Mouse (Mus musculus): ENCODE measurements at regions not wholly inside any gene's neighbourhood (a gene's known extent, or its start where the extent isn't known, plus 50 kb on each side); places are given as distances from the start of the nearest gene placed in this dataset.

GRCm38 (mm10) chr15:61308936-61309335, 386.1 kb upstream of the A1bg start:
- 91% methylated on average over 4 of the region's 4 CpGs for WGBS
- no peak overlapping the region for H3K4me2 ChIP-seq (replicated peaks)
- no peaks in the 10 kb centered on the region for H3K9me3 ChIP-seq
- ATAC-seq (ENCODE audit: insufficient number of reproducible peaks, insufficient read depth, low FRiP score, low TSS enrichment), result no peak
- H3K4me1 ChIP-seq, result no peaks in the 10 kb centered on the region
- no peak overlapping the region for H3K4me3 ChIP-seq
- H3K27me3 ChIP-seq, result no peaks in the 10 kb centered on the region
- no peak overlapping the region for H3K27ac ChIP-seq
- no peak overlapping the region for H3K9ac ChIP-seq
- H3K36me3 ChIP-seq, result no peaks in the 10 kb centered on the region

GRCm38 (mm10) chr15:61304546-61304945, 381.7 kb upstream of the A1bg start:
- no peak for ATAC-seq (ENCODE audit: insufficient number of reproducible peaks, insufficient read depth, low FRiP score, low TSS enrichment)
- H3K9ac ChIP-seq, result no peak overlapping the region
- no peak overlapping the region for H3K4me2 ChIP-seq (replicated peaks)
- no peaks in the 10 kb centered on the region for H3K36me3 ChIP-seq
- H3K4me3 ChIP-seq, result no peak overlapping the region
- H3K27me3 ChIP-seq, result no peaks in the 10 kb centered on the region
- no peaks in the 10 kb centered on the region for H3K4me1 ChIP-seq
- no peak overlapping the region for H3K27ac ChIP-seq
- WGBS, result 75% methylated on average over 3 of the region's 3 CpGs
- no peaks in the 10 kb centered on the region for H3K9me3 ChIP-seq

GRCm38 (mm10) chr15:61299796-61300195, 377.0 kb upstream of the A1bg start:
- Histone ChIP-seq H3K27me3 (no peaks in the 10 kb centered on the region), H3K9ac (no peak overlapping the region), H3K36me3 (no peaks in the 10 kb centered on the region), H3K9me3 (no peaks in the 10 kb centered on the region), H3K4me3 (no peak overlapping the region), H3K4me1 (no peaks in the 10 kb centered on the region), H3K27ac (no peak overlapping the region), H3K4me2 (replicated peaks) (no peak overlapping the region)
- no peak for ATAC-seq (ENCODE audit: insufficient number of reproducible peaks, insufficient read depth, low FRiP score, low TSS enrichment)
- 86% methylated on average over 6 of the region's 6 CpGs for WGBS

DNA sequence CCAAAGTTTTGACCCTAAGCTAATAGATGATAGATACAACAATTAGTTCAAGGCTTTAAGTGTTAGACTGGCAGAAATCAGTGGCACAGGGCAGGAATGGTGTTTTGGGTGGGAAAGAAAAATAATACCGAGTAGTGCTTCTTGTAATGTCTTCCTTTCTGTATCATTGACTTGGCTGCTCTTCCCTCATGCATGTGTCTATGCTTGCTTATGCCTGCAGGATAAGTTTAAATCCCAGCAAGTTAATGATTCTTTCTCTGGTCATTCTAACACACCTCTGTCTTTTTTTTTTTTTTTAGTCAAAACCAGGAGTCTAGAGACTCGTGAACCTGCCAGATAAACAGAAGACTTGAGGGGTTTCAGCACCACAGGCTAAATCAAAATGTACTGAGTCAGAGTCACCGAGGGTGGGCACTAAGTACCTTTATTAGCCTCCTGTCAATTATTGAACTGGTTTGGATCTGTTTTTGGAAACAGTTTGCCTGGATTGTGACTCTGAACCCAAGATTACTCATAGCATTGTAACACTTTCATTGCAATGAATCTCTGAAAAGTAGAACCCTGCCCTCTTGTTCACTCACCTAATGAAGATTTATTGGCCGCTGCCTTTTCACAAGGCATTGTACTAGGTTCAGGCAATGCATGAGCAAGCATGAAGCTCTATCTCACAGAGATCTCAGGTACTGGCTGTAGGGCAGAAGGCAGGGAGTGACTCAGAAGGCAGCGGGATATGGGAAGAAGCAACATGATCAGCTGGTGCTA, 374.8 kb upstream of the A1bg start:
- Histone ChIP-seq H3K9ac (no peak overlapping the region), H3K27ac (no peak overlapping the region), H3K27me3 (no peaks in the 10 kb centered on the region), H3K4me1 (no peaks in the 10 kb centered on the region), H3K4me2 (replicated peaks) (no peak overlapping the region), H3K36me3 (no peaks in the 10 kb centered on the region), H3K9me3 (no peaks in the 10 kb centered on the region), H3K4me3 (no peak overlapping the region)
- WGBS, result 86% methylated on average over 5 of the region's 5 CpGs
- no peak for ATAC-seq (ENCODE audit: insufficient number of reproducible peaks, insufficient read depth, low FRiP score, low TSS enrichment)

DNA sequence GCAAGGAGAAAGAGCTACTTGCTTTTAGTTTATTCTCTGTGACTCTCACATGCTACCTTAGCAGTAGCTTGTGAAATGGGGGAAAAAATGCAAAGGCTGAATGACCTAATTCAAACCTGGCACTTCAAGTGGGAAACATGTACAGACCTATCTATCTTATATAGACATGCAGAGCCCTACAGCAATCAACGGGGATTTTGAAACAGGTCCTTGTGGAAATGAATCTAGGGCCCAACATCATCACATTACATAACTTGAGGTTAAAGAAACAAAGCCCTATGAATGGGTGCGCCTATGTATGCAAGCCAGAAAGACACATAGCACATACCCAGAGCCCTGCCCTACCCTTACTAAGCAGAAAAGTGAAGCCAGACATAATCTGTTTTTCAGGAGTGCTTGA, 371.8 kb upstream of the A1bg start:
- WGBS, result 82% methylated on average over 2 of the region's 2 CpGs
- no peaks in the 10 kb centered on the region for H3K36me3 ChIP-seq
- no peaks in the 10 kb centered on the region for H3K4me1 ChIP-seq
- H3K9me3 ChIP-seq, result no peaks in the 10 kb centered on the region
- no peak overlapping the region for H3K9ac ChIP-seq
- H3K27ac ChIP-seq, result no peak overlapping the region
- no peak for ATAC-seq (ENCODE audit: insufficient number of reproducible peaks, insufficient read depth, low FRiP score, low TSS enrichment)
- H3K27me3 ChIP-seq, result no peaks in the 10 kb centered on the region
- no peak overlapping the region for H3K4me2 ChIP-seq (replicated peaks)
- H3K4me3 ChIP-seq, result no peak overlapping the region

DNA sequence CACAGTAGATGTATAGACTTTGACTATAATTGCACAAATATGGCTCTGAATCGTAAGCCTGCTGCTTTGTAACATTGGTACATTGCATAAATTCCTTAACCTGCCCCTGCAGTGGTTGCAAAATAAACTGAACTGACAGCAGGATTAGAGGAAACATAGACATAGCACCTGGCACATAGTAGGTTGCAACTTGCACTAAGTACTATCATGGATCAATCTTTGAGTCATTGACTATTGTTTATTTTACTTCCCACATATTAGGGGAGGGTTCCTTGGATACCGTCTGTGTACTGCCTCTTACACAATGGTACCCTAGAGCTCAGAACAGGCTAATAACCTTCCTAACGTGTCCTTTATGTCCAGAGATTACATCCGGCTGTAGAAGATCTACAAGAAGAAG, 371.3 kb upstream of the A1bg start:
- H3K36me3 ChIP-seq, result no peaks in the 10 kb centered on the region
- no peaks in the 10 kb centered on the region for H3K27me3 ChIP-seq
- WGBS, result 75% methylated on average over 4 of the region's 4 CpGs
- no peaks in the 10 kb centered on the region for H3K9me3 ChIP-seq
- no peak overlapping the region for H3K27ac ChIP-seq
- ATAC-seq (ENCODE audit: insufficient number of reproducible peaks, insufficient read depth, low FRiP score, low TSS enrichment), result no peak
- H3K4me2 ChIP-seq (replicated peaks), result no peak overlapping the region
- H3K4me3 ChIP-seq, result no peak overlapping the region
- H3K9ac ChIP-seq, result no peak overlapping the region
- H3K4me1 ChIP-seq, result no peaks in the 10 kb centered on the region

GRCm38 (mm10) chr15:61268766-61269165, 346.0 kb upstream of the A1bg start:
- H3K9ac ChIP-seq, result no peak overlapping the region
- no peak overlapping the region for H3K27ac ChIP-seq
- H3K4me2 ChIP-seq (replicated peaks), result no peak overlapping the region
- no peak for ATAC-seq (ENCODE audit: insufficient number of reproducible peaks, insufficient read depth, low FRiP score, low TSS enrichment)
- H3K4me1 ChIP-seq, result no peaks in the 10 kb centered on the region
- WGBS, result 47% methylated on average over 4 of the region's 4 CpGs
- no peaks in the 10 kb centered on the region for H3K27me3 ChIP-seq
- no peaks in the 10 kb centered on the region for H3K9me3 ChIP-seq
- H3K4me3 ChIP-seq, result no peak overlapping the region
- no peaks in the 10 kb centered on the region for H3K36me3 ChIP-seq

DNA sequence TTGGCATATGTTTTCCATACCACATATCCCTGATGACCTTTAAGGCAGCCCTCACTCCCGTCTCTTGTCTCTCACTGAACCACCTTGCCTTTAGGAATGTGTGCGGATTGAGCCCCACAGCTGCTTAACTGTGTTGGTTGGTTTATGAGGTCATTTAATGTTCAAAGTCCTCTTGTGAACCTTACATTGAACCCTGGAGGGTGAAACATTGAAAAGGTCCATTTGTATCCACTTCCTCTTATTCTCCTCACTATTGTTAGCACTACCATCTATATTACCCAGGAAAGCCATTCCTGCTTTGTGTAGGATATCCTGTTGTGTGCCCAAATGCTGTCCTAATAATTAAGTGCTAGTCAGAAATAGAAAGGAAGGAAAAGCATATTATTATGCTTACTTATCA, 336.2 kb upstream of the A1bg start:
- no peak overlapping the region for H3K4me2 ChIP-seq (replicated peaks)
- H3K36me3 ChIP-seq, result no peaks in the 10 kb centered on the region
- 81% methylated on average over 2 of the region's 2 CpGs for WGBS
- no peak overlapping the region for H3K9ac ChIP-seq
- H3K9me3 ChIP-seq, result no peaks in the 10 kb centered on the region
- H3K27ac ChIP-seq, result no peak overlapping the region
- no peaks in the 10 kb centered on the region for H3K4me1 ChIP-seq
- no peaks in the 10 kb centered on the region for H3K27me3 ChIP-seq
- no peak overlapping the region for H3K4me3 ChIP-seq
- no peak for ATAC-seq (ENCODE audit: insufficient number of reproducible peaks, insufficient read depth, low FRiP score, low TSS enrichment)

- 66% methylated on average over 2 of the region's 2 CpGs for WGBS
- H3K9ac ChIP-seq, result no peak overlapping the region
These were observed 321.7 kb upstream of the A1bg start for GRCm38 (mm10) chr15:61244511-61244910.

DNA sequence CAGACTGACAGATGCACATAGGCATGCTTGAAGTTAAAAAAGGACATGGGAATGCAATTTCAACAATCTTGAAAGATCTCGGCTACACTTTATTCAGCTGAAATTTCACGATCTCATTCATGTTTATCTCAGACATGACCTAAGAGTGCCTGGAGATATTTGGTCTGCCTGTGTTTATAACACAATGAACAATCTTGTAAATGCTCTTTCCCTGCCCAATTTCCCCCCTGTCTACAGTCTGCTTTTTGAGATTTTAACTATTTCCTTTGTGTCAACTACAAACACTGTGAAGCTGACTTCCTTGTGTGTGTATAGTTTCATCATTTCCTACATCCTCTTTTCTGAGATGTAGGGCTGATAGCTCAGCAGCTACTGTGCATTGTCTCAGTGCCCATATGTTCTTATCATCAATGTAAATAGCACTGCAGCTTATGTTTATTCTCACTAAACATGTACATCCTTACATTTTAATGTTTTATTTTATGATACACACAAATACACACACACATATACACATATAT, 319.4 kb upstream of the A1bg start:
- H3K27ac ChIP-seq, result no peak overlapping the region

More at GRCm38 (mm10) chr15:61244511-61244910, 321.7 kb upstream of the A1bg start:
- H3K4me1 ChIP-seq, result peaks cover 14% of the 10 kb centered on the region
- no peaks in the 10 kb centered on the region for H3K9me3 ChIP-seq
- no peak overlapping the region for H3K27ac ChIP-seq
- ATAC-seq (ENCODE audit: insufficient number of reproducible peaks, insufficient read depth, low FRiP score, low TSS enrichment), result no peak
- no peak overlapping the region for H3K4me3 ChIP-seq
- no peaks in the 10 kb centered on the region for H3K27me3 ChIP-seq
- H3K4me2 ChIP-seq (replicated peaks), result no peak overlapping the region
- H3K36me3 ChIP-seq, result no peaks in the 10 kb centered on the region

DNA sequence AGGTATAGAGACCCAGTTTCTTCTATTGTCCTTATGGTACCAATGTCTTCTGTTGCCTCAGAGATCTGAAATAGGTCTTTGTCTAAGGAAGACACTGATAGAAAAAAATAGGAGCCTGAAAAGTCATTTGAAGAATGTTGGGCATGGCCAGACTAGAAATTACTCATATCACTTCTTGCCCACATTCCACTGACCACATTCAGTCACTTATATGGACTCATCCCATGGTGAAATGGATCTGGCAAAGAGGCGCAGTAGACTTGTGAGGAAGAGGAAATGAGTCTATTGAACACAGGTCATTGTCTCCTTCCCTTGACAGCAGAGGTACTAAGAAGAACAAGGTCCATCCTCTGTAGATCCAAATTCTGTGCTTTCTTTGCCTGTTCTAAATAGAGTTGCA, 318.9 kb upstream of the A1bg start:
- no peak overlapping the region for H3K4me2 ChIP-seq (replicated peaks)
- no peak overlapping the region for H3K9ac ChIP-seq
- no peaks in the 10 kb centered on the region for H3K36me3 ChIP-seq
- ATAC-seq (ENCODE audit: insufficient number of reproducible peaks, insufficient read depth, low FRiP score, low TSS enrichment), result no peak
- H3K27ac ChIP-seq, result no peak overlapping the region
- H3K4me1 ChIP-seq, result peaks cover 22% of the 10 kb centered on the region
- H3K9me3 ChIP-seq, result no peaks in the 10 kb centered on the region
- 89% methylated on average over 1 of the region's 1 CpGs for WGBS
- no peak overlapping the region for H3K4me3 ChIP-seq
- no peaks in the 10 kb centered on the region for H3K27me3 ChIP-seq

More for the DNA sequence above, 319.4 kb upstream of the A1bg start:
- ATAC-seq (ENCODE audit: insufficient number of reproducible peaks, insufficient read depth, low FRiP score, low TSS enrichment), result no peak
- no peak overlapping the region for H3K9ac ChIP-seq
- 60% methylated on average over 2 of the region's 2 CpGs for WGBS
- no peak overlapping the region for H3K4me3 ChIP-seq
- no peaks in the 10 kb centered on the region for H3K27me3 ChIP-seq
- peaks cover 22% of the 10 kb centered on the region for H3K4me1 ChIP-seq
- H3K9me3 ChIP-seq, result no peaks in the 10 kb centered on the region
- H3K36me3 ChIP-seq, result no peaks in the 10 kb centered on the region
- H3K4me2 ChIP-seq (replicated peaks), result no peak overlapping the region

DNA sequence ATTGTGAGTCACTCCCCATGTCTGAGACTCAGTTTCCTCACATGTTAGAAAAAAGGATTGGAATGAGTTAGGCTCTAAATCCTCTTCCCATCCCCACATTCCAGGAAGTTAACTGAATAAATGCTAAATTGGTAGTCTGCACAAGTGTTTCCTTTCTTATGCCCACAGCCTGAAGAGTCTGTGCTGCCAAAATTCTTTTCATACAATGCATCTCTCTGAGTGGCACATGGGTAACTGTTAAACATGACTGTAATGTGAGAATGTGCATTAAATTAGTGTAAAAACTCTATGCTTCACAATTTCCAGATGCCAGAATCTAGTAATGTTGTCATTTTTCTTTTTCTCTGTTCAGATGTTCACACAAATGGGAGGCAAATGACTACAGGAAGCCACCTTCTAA, 317.5 kb upstream of the A1bg start:
- H3K4me1 ChIP-seq, result peaks cover 22% of the 10 kb centered on the region
- peak overlapping the region; percentile 67 for H3K27ac ChIP-seq
- H3K9me3 ChIP-seq, result no peaks in the 10 kb centered on the region
- no peaks in the 10 kb centered on the region for H3K27me3 ChIP-seq
- ATAC-seq (ENCODE audit: insufficient number of reproducible peaks, insufficient read depth, low FRiP score, low TSS enrichment), result no peak
- no peak overlapping the region for H3K4me2 ChIP-seq (replicated peaks)
- no peak overlapping the region for H3K9ac ChIP-seq
- H3K36me3 ChIP-seq, result no peaks in the 10 kb centered on the region
- no peak overlapping the region for H3K4me3 ChIP-seq
